Mouse (Mus musculus): ENCODE measurements around the gene Ccdc71l. TPM values are rescaled to one million over a fixed set of nuclear protein-coding genes. Genes with fewer than 3 reads are reported as not detected.

The Ccdc71l gene
- polyA plus RNA-seq (2011; ENCODE audit: insufficient read depth, insufficient read length, low read depth, missing spikeins), result 4.0 and 4.4 TPM in 2 replicates

DNA sequence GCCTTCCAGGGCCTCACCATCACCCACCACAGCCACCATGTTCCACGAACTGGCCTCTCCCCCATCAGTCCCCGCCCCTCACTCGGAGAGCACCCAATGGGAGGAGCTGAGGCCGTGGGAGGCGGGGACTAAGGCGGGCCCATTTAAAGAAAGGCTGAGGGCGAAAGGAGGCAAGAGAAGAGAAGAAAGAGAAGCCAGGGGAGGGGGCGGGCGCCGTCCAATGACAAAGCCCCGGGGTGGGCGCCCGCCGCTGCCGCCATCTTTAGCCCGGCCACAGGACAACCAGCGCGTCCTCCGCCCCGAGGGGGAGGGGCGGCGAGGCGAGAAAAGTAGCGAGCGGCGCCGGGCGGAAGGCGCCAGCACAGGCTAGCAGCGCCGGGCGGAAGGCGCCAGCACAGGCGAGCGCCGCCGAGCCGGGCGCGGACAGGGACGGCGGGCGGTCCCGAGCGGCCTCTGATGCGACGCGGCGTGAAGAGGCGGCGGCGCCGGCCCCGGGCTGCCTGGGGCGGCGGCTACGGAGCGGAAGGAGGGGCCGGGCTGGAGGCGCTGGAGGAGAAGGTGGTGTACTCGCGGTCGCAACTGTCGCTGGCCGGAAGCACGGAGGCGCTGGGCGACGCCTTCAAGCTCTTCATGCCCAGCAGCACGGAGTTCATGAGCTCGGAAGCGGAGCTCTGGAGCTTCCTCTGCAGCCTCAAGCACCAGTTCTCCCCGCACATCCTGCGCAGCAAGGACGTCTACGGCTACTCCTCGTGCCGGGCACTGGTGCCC, at the start of gene Ccdc71l:
TSS of gene Ccdc71l (plus strand) at position 177 of the 768 bp plus-strand sequence.
- peak within 1 kb of the TSS; percentile 78 for H3K4me3 ChIP-seq (ENCODE audit: low read depth, low read length)
- no peak within 1 kb of the TSS for H3K27ac ChIP-seq (ENCODE audit: insufficient read depth, low read length)
- no peaks in the 10 kb centered on the region for H3K4me1 ChIP-seq (ENCODE audit: control insufficient read depth, insufficient read depth, low read length)
- TF ChIP-seq EP300 (IDR thresholded peaks at IDR 0.05; ENCODE audit: insufficient read depth, low read depth, low read length) (no peak), POLR2A (IDR thresholded peaks at IDR 0.05; ENCODE audit: insufficient read depth, low read length) (no peak), CTCF (IDR thresholded peaks at IDR 0.05; ENCODE audit: low read depth, low read length) (no peak)
- H3K9ac ChIP-seq (ENCODE audit: low read depth, poor library complexity, severe bottlenecking), result peak within 1 kb of the TSS; percentile 95
- no peaks in the 10 kb centered on the region for H3K9me3 ChIP-seq (replicated peaks; ENCODE audit: control insufficient read depth, insufficient read depth, low read length, poor library complexity, severe bottlenecking)
- no peaks in the 10 kb centered on the region for H3K36me3 ChIP-seq (ENCODE audit: control insufficient read depth, insufficient read depth, low read length, poor library complexity, severe bottlenecking)
- H3K27me3 ChIP-seq (ENCODE audit: control insufficient read depth, insufficient read depth, low read length, poor library complexity, severe bottlenecking), result no peaks in the 10 kb centered on the region

DNA sequence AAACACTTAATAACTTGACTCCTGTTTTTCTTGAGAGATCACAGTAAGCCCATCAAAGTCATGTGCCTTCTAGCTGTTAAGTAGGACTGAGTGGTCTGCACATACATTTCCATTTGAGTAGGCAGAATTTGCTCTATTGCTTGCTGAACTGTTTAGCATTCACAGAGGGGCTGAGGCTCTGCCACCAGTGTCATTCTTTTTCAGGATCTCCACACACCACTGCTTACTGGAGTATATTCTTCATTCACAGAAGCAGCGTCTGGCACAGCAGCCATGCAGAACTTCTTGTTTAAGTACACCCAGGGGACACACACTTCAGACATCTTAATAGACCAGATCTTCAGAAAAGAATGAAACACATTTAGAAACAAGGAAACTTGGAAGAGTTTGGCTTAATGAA, 39.4 kb upstream of the Ccdc71l start:
- no peak overlapping the region for H3K4me3 ChIP-seq (ENCODE audit: low read depth, low read length)
- H3K27ac ChIP-seq (ENCODE audit: insufficient read depth, low read length), result no peak overlapping the region
- H3K9me3 ChIP-seq (replicated peaks; ENCODE audit: control insufficient read depth, insufficient read depth, low read length, poor library complexity, severe bottlenecking), result no peaks in the 10 kb centered on the region
- TF ChIP-seq POLR2A (IDR thresholded peaks at IDR 0.05; ENCODE audit: insufficient read depth, low read length), result no peak
- no peak for TF ChIP-seq CTCF (IDR thresholded peaks at IDR 0.05; ENCODE audit: low read depth, low read length)
- TF ChIP-seq EP300 (IDR thresholded peaks at IDR 0.05; ENCODE audit: insufficient read depth, low read depth, low read length), result no peak
- no peaks in the 10 kb centered on the region for H3K36me3 ChIP-seq (ENCODE audit: control insufficient read depth, insufficient read depth, low read length, poor library complexity, severe bottlenecking)
- no peak overlapping the region for H3K9ac ChIP-seq (ENCODE audit: low read depth, poor library complexity, severe bottlenecking)
- H3K4me1 ChIP-seq (ENCODE audit: control insufficient read depth, insufficient read depth, low read length), result no peaks in the 10 kb centered on the region
- H3K27me3 ChIP-seq (ENCODE audit: control insufficient read depth, insufficient read depth, low read length, poor library complexity, severe bottlenecking), result no peaks in the 10 kb centered on the region

DNA sequence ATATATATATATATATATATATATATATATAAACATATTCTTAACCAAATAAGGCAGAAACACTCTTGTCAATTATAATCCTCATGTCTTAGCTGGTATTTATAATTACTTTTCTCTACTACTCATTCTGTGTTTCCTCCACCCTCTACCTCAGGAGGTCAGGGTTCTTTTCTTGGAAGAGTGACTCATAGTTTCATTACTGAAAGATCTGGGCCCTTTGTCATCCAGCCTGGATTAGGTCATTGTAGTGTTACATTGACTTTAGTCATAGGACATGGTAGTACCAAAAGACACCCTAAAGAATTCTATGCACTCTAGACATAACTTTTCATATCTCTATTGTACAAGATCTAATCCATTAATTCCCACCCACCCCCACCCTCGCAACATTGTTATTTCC, 35.0 kb upstream of the Ccdc71l start:
- H3K27me3 ChIP-seq (ENCODE audit: control insufficient read depth, insufficient read depth, low read length, poor library complexity, severe bottlenecking), result no peaks in the 10 kb centered on the region
- no peaks in the 10 kb centered on the region for H3K9me3 ChIP-seq (replicated peaks; ENCODE audit: control insufficient read depth, insufficient read depth, low read length, poor library complexity, severe bottlenecking)
- TF ChIP-seq CTCF (IDR thresholded peaks at IDR 0.05; ENCODE audit: low read depth, low read length) (no peak), POLR2A (IDR thresholded peaks at IDR 0.05; ENCODE audit: insufficient read depth, low read length) (no peak), EP300 (IDR thresholded peaks at IDR 0.05; ENCODE audit: insufficient read depth, low read depth, low read length) (no peak)
- no peak overlapping the region for H3K9ac ChIP-seq (ENCODE audit: low read depth, poor library complexity, severe bottlenecking)
- H3K36me3 ChIP-seq (ENCODE audit: control insufficient read depth, insufficient read depth, low read length, poor library complexity, severe bottlenecking), result no peaks in the 10 kb centered on the region
- H3K4me1 ChIP-seq (ENCODE audit: control insufficient read depth, insufficient read depth, low read length), result no peaks in the 10 kb centered on the region
- no peak overlapping the region for H3K4me3 ChIP-seq (ENCODE audit: low read depth, low read length)
- H3K27ac ChIP-seq (ENCODE audit: insufficient read depth, low read length), result no peak overlapping the region

DNA sequence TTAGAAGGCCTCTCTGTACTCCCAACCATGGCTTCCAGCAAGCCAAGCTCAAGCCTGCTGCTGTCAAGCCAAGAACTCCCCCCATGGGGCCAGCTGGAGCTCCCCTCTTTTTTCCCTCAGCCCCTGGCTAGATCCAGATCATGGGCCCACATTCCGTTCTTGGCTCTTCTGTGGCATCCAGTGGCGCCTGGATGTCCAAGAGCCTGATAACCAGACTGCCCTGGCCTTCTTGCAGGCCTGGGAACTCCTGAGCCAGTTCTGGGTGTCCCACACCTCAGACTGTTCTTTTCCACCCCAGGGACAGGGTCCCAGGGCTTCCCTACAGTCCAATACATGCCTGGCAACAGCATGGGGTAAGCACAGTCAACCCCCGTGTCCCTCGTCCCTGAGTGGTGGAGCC, 32.4 kb upstream of the Ccdc71l start:
- H3K36me3 ChIP-seq (ENCODE audit: control insufficient read depth, insufficient read depth, low read length, poor library complexity, severe bottlenecking), result no peaks in the 10 kb centered on the region
- H3K9me3 ChIP-seq (replicated peaks; ENCODE audit: control insufficient read depth, insufficient read depth, low read length, poor library complexity, severe bottlenecking), result no peaks in the 10 kb centered on the region
- no peak overlapping the region for H3K27ac ChIP-seq (ENCODE audit: insufficient read depth, low read length)
- TF ChIP-seq POLR2A (IDR thresholded peaks at IDR 0.05; ENCODE audit: insufficient read depth, low read length) (no peak), EP300 (IDR thresholded peaks at IDR 0.05; ENCODE audit: insufficient read depth, low read depth, low read length) (no peak), CTCF (IDR thresholded peaks at IDR 0.05; ENCODE audit: low read depth, low read length) (no peak)
- no peaks in the 10 kb centered on the region; the same call in 1 of the 2 replicates for H3K27me3 ChIP-seq (ENCODE audit: control insufficient read depth, insufficient read depth, low read length, poor library complexity, severe bottlenecking)
- no peak overlapping the region for H3K4me3 ChIP-seq (ENCODE audit: low read depth, low read length)
- H3K4me1 ChIP-seq (ENCODE audit: control insufficient read depth, insufficient read depth, low read length), result no peaks in the 10 kb centered on the region
- H3K9ac ChIP-seq (ENCODE audit: low read depth, poor library complexity, severe bottlenecking), result no peak overlapping the region

DNA sequence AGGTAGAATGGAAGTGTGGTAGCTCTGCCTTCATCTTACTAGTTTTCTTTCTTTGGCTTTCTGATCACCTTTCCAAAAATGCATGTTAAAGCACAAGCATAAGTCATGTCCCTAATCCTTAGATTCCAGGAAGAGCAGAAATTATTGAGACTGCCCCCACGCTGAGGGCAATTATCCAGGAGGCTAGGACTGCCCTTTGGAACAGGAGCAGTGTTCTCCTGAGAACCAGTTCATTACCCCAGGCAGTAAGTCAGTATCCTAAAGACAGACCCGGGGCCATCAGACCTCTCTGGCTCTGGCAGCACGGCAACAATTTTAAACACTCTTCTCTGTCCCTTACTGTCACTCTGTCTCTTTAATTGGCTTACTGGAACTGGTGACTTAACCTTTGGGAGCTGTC, 30.0 kb upstream of the Ccdc71l start:
- Histone ChIP-seq H3K27ac (ENCODE audit: insufficient read depth, low read length) (no peak overlapping the region), H3K4me1 (ENCODE audit: control insufficient read depth, insufficient read depth, low read length) (no peaks in the 10 kb centered on the region), H3K9me3 (replicated peaks; ENCODE audit: control insufficient read depth, insufficient read depth, low read length, poor library complexity, severe bottlenecking) (no peaks in the 10 kb centered on the region), H3K4me3 (ENCODE audit: low read depth, low read length) (no peak overlapping the region), H3K9ac (ENCODE audit: low read depth, poor library complexity, severe bottlenecking) (no peak overlapping the region), H3K36me3 (ENCODE audit: control insufficient read depth, insufficient read depth, low read length, poor library complexity, severe bottlenecking) (no peaks in the 10 kb centered on the region), H3K27me3 (ENCODE audit: control insufficient read depth, insufficient read depth, low read length, poor library complexity, severe bottlenecking) (no peaks in the 10 kb centered on the region; the same call in 1 of the 2 replicates)
- TF ChIP-seq CTCF (IDR thresholded peaks at IDR 0.05; ENCODE audit: low read depth, low read length) (no peak), EP300 (IDR thresholded peaks at IDR 0.05; ENCODE audit: insufficient read depth, low read depth, low read length) (no peak), POLR2A (IDR thresholded peaks at IDR 0.05; ENCODE audit: insufficient read depth, low read length) (no peak)

DNA sequence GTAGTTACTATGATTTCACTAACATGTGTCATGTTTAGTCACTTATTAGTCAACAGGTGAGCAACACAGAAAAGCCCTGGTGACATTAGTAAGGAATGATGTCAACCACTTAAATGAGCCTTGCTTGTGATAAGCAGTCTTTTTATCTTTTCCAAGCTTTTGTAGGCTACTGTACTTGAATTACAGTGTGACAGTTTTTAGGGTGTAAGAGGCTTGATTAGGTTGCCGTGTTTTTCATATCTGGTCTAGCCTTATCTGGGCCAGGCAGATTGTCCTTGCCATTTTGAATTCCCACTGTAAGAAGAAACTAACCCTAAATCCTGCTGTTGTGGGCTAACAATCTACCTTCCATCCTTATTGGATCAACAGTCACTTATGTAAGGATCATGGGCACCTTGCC, 26.6 kb upstream of the Ccdc71l start:
- Histone ChIP-seq H3K9me3 (replicated peaks; ENCODE audit: control insufficient read depth, insufficient read depth, low read length, poor library complexity, severe bottlenecking) (no peaks in the 10 kb centered on the region), H3K36me3 (ENCODE audit: control insufficient read depth, insufficient read depth, low read length, poor library complexity, severe bottlenecking) (no peaks in the 10 kb centered on the region), H3K9ac (ENCODE audit: low read depth, poor library complexity, severe bottlenecking) (no peak overlapping the region), H3K27ac (ENCODE audit: insufficient read depth, low read length) (no peak overlapping the region), H3K4me3 (ENCODE audit: low read depth, low read length) (no peak overlapping the region), H3K27me3 (ENCODE audit: control insufficient read depth, insufficient read depth, low read length, poor library complexity, severe bottlenecking) (no peaks in the 10 kb centered on the region; the same call in 1 of the 2 replicates), H3K4me1 (ENCODE audit: control insufficient read depth, insufficient read depth, low read length) (no peaks in the 10 kb centered on the region)
- TF ChIP-seq POLR2A (IDR thresholded peaks at IDR 0.05; ENCODE audit: insufficient read depth, low read length), result no peak
- no peak for TF ChIP-seq CTCF (IDR thresholded peaks at IDR 0.05; ENCODE audit: low read depth, low read length)
- TF ChIP-seq EP300 (IDR thresholded peaks at IDR 0.05; ENCODE audit: insufficient read depth, low read depth, low read length), result no peak
